Mouse (Mus musculus) CH12.LX (cell line): Measurements from ENCODE around the gene Wnt2. TPM values are rescaled to one million over a fixed set of nuclear protein-coding genes. Genes with fewer than 3 reads are reported as not detected.

Experiments
- DNase-seq: peaks from one replicate; pipeline ENCODE4 v3.0.0-alpha.2; 2013; ENCODE audit errors: extremely low read depth
- H3K27ac ChIP-seq: 2 replicates; pipeline ENCODE4 v1.5.1; 2012; ENCODE audit warnings: low read depth, mild to moderate bottlenecking, control low read depth, moderate library complexity; ENCODE audit not compliant: insufficient read depth
- H3K27me3 ChIP-seq: replicated peaks from 2 replicates; pipeline ENCODE3; 2012; ENCODE audit warnings: inconsistent platforms
- H3K36me3 ChIP-seq, 2 experiments: replicated peaks in 1 of 2; 2 replicates each; pipeline versions ENCODE3 to v1.6.1; 2012; ENCODE audit warnings: inconsistent platforms in 1 of 2, low read length in 1 of 2, mild to moderate bottlenecking in 1 of 2, mixed read lengths in 1 of 2, moderate library complexity in 1 of 2; ENCODE audit not compliant: control insufficient read depth in 1 of 2, insufficient read depth in 1 of 2
- H3K4me1 ChIP-seq, 2 experiments: 2 replicates each; pipeline ENCODE4 v1.6.1; 2012; ENCODE audit warnings: inconsistent platforms in 1 of 2, moderate library complexity in 1 of 2; ENCODE audit not compliant: insufficient read depth in 2 of 2, control insufficient read depth in 1 of 2
- H3K4me2 ChIP-seq: 2 replicates; pipeline ENCODE4 v1.6.1; 2012; ENCODE audit warnings: low read depth, mild to moderate bottlenecking, control low read depth; ENCODE audit not compliant: poor library complexity, insufficient read depth, severe bottlenecking
- H3K4me3 ChIP-seq, 3 experiments: fragments of 150-350 bp in 1 of 3; sonication (generic) in 1 of 3; replicated peaks in 1 of 3; 2 replicates each; pipeline versions ENCODE3 to v1.5.1; 2011 to 2012; ENCODE audit warnings: low read depth in 2 of 3, low read length in 2 of 3, mild to moderate bottlenecking in 2 of 3, moderate library complexity in 2 of 3, control low read depth in 1 of 3, improper control_type of control experiment in 1 of 3, inconsistent platforms in 1 of 3, mixed read lengths in 1 of 3; ENCODE audit not compliant: poor library complexity in 1 of 3
- H3K79me2 ChIP-seq: replicated peaks from 2 replicates; pipeline ENCODE4 v1.6.1; 2012; ENCODE audit warnings: mild to moderate bottlenecking, moderate library complexity; ENCODE audit not compliant: control insufficient read depth, poor library complexity, insufficient read depth, severe bottlenecking; ENCODE audit errors: extremely low read depth
- H3K9ac ChIP-seq: 2 replicates; pipeline ENCODE4 v1.6.1; 2012; ENCODE audit warnings: low read depth, mild to moderate bottlenecking, control low read depth, moderate library complexity; ENCODE audit not compliant: insufficient read depth
- H3K9me3 ChIP-seq: replicated peaks from 2 replicates; pipeline ENCODE3; 2012; ENCODE audit warnings: low read length, inconsistent platforms, mixed read lengths
- BHLHE40 ChIP-seq: IDR thresholded peaks from 2 replicates; pipeline ENCODE4 v1.6.1; 2011; ENCODE audit warnings: mild to moderate bottlenecking, low read depth, low read length, improper control_type of control experiment
- CTCF ChIP-seq, 2 experiments: IDR thresholded peaks in 1 of 2; conservative IDR thresholded peaks in 1 of 2; 2 replicates each; pipeline ENCODE4 v1.5.1; 2011 to 2012; ENCODE audit warnings: low read depth in 2 of 2, low read length in 2 of 2, improper control_type of control experiment in 1 of 2, inconsistent platforms in 1 of 2, mild to moderate bottlenecking in 1 of 2, moderate library complexity in 1 of 2
- E2F4 ChIP-seq: IDR thresholded peaks from 2 replicates; pipeline ENCODE4 v1.6.1; 2011; ENCODE audit warnings: low read depth, low read length, improper control_type of control experiment; ENCODE audit not compliant: insufficient replicate concordance
- ELF1 ChIP-seq: IDR thresholded peaks from 2 replicates; pipeline ENCODE4 v1.6.1; 2014; ENCODE audit warnings: low read depth, mild to moderate bottlenecking, inconsistent platforms, low read length, improper control_type of control experiment
- EP300 ChIP-seq: IDR thresholded peaks from 2 replicates; pipeline ENCODE4 v1.6.1; 2011; ENCODE audit warnings: low read length, improper control_type of control experiment
- ETS1 ChIP-seq: conservative IDR thresholded peaks from 2 replicates; pipeline ENCODE4 v1.6.1; 2012; ENCODE audit warnings: low read depth, mild to moderate bottlenecking, inconsistent platforms, low read length, improper control_type of control experiment, moderate library complexity
- HCFC1 ChIP-seq: IDR thresholded peaks from 2 replicates; pipeline ENCODE4 v1.6.1; 2012; ENCODE audit warnings: low read depth, mild to moderate bottlenecking, inconsistent platforms, low read length, improper control_type of control experiment
- JUND ChIP-seq: conservative IDR thresholded peaks from 2 replicates; pipeline ENCODE4 v1.6.1; 2011; ENCODE audit warnings: low read depth, low read length, improper control_type of control experiment
- KAT2A ChIP-seq: IDR thresholded peaks from 2 replicates; pipeline ENCODE4 v1.6.1; 2012; ENCODE audit warnings: low read length, improper control_type of control experiment, inconsistent platforms; ENCODE audit not compliant: insufficient replicate concordance
- MAZ ChIP-seq: IDR thresholded peaks from 2 replicates; pipeline ENCODE4 v1.6.1; 2012; ENCODE audit warnings: low read depth, mild to moderate bottlenecking, inconsistent platforms, low read length, improper control_type of control experiment, moderate library complexity
- MEF2A ChIP-seq: IDR thresholded peaks from 2 replicates; pipeline ENCODE4 v1.6.1; 2014; ENCODE audit warnings: low read depth, mild to moderate bottlenecking, inconsistent platforms, low read length, improper control_type of control experiment, borderline replicate concordance
- MYC ChIP-seq: IDR thresholded peaks from 2 replicates; pipeline ENCODE4 v1.6.1; 2011; ENCODE audit warnings: low read depth, mild to moderate bottlenecking, improper control_type of control experiment, low read length
- NELFE ChIP-seq: IDR thresholded peaks from 2 replicates; pipeline ENCODE4 v1.6.1; 2011; ENCODE audit warnings: low read depth, low read length, improper control_type of control experiment
- POLR2A ChIP-seq: IDR thresholded peaks from 2 replicates; pipeline ENCODE4 v1.6.1; 2011; ENCODE audit warnings: low read depth, mild to moderate bottlenecking, improper control_type of control experiment, low read length
- RAD21 ChIP-seq: IDR thresholded peaks from 2 replicates; pipeline ENCODE4 v1.6.1; 2011; ENCODE audit warnings: low read depth, mild to moderate bottlenecking, low read length, improper control_type of control experiment, moderate library complexity
- SMC3 ChIP-seq: IDR thresholded peaks from 2 replicates; pipeline ENCODE4 v1.6.1; 2011; ENCODE audit warnings: low read depth, low read length, improper control_type of control experiment
- TBP ChIP-seq: conservative IDR thresholded peaks from 2 replicates; pipeline ENCODE4 v1.6.1; 2011; ENCODE audit warnings: low read depth, low read length, improper control_type of control experiment
- TCF12 ChIP-seq: IDR thresholded peaks from 2 replicates; pipeline ENCODE4 v1.6.1; 2014; ENCODE audit warnings: low read depth, mild to moderate bottlenecking, inconsistent platforms, low read length, improper control_type of control experiment
- UBTF ChIP-seq: IDR thresholded peaks from 2 replicates; pipeline ENCODE4 v1.6.1; 2012; ENCODE audit warnings: low read depth, mild to moderate bottlenecking, inconsistent platforms, low read length, improper control_type of control experiment, moderate library complexity
- USF2 ChIP-seq: conservative IDR thresholded peaks from 2 replicates; pipeline ENCODE4 v1.6.1; 2011; ENCODE audit warnings: low read depth, low read length, improper control_type of control experiment
- ZC3H11A ChIP-seq: IDR thresholded peaks from 2 replicates; pipeline ENCODE4 v1.6.1; 2012; ENCODE audit warnings: low read depth, mild to moderate bottlenecking, inconsistent platforms, low read length, improper control_type of control experiment
- ZNF384 ChIP-seq: IDR thresholded peaks from 2 replicates; pipeline ENCODE4 v1.6.1; 2012; ENCODE audit warnings: low read depth, low read length, improper control_type of control experiment, inconsistent platforms
- dilution Hi-C: fragments of 300-500 bp; cut with MboI; formaldehyde crosslinking; loops from 2 replicates; pipeline ENCODE4 v1.14.3; 2020; ENCODE audit warnings: low sequenced_read_pairs; ENCODE audit not compliant: extremely low pct_unique_long_range_greater_than_20kb, extremely low pct_ligation_motif_present
- in situ Hi-C: fragments of 300-500 bp; cut with MboI; formaldehyde crosslinking; loops from 3 replicates; pipeline ENCODE4 v1.14.3; 2019; ENCODE audit warnings: low sequenced_read_pairs, low pct_ligation_motif_present, low pct_unique_long_range_greater_than_20kb, mixed read lengths
- polyA plus RNA-seq: library from polyadenylated mRNA; unstranded; fragments of >175 nt; gene quantifications from 2 replicates; pipeline ENCODE4 v1.2.1, GENCODE M21; 2012; ENCODE audit warnings: low read depth; ENCODE audit not compliant: insufficient read length
- total RNA-seq, 2 experiments: library from RNA; depleted of rRNA; stranded (reverse); fragments of 300-350 nt in 1 of 2; fragments of >200 nt in 1 of 2; gene quantifications; 2 replicates each; pipeline ENCODE4 v1.2.3; 2012 to 2014

Gene Wnt2
- total and polyA plus RNA-seq, 3 experiments, result not detected

DNA sequence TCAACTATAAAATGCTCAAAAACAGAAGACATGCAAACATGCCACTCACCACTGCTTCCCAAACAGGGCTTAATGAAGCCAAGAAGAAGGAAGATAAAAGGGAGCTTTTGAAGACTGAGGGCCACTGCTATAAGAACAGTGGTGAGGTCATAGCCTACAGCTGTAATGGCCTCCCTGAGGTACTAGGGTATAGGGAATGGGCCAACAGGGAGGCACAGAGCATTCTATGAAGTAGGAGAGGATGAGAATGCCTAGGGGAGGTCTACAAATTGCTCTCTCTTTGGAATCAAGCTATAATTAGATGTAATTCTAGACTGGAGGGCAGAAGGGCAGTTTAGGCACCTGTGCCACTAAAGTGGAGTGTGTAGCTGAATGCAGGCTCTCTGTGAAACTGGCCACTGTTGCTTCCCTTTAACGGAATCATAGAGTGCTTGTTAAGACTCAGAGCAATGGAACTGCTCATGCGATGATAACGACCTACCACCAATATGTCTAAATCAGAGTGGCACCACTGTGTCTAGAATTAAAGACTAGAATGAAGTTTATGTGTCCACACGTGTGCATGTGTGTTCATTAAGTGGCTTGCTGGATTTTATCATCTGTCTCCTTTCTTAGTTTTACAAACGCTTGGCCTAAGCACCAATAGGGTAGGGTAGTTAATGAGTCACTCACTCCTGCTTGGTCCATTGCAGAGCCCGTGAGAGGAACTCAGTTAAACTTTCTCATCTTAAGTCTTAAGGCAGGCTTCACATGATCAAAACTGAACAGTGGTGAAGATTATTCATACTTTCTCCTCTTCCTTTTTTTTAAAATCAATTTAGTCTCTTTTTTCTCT lies 35.2 kb downstream of the Wnt2 start:
- dilution Hi-C loops (no loop called here), in situ Hi-C loops (no loop called here)
- Histone ChIP-seq H3K4me2 (no peak overlapping the region), H3K27me3 (no peaks in the 10 kb centered on the region), H3K36me3 (no peaks in the 10 kb centered on the region), H3K79me2 (no peaks in the 10 kb centered on the region), H3K9me3 (no peaks in the 10 kb centered on the region), H3K27ac (no peak overlapping the region), H3K4me3 (no peak overlapping the region), H3K9ac (no peak overlapping the region), H3K4me1 (no peaks in the 10 kb centered on the region)
- TF ChIP-seq BHLHE40 (no peak), MAZ (no peak), RAD21 (no peak), MYC (no peak), MEF2A (no peak), HCFC1 (no peak), ZC3H11A (no peak), ETS1 (no peak), ZNF384 (no peak), POLR2A (no peak), EP300 (no peak), TBP (no peak), NELFE (no peak), TCF12 (no peak), USF2 (no peak), JUND (no peak), ELF1 (no peak), E2F4 (no peak), CTCF (conservative IDR thresholded peaks at IDR 0.05 in 1 of 2, IDR thresholded peaks at IDR 0.05 in 1 of 2; ENCODE audit: low read depth in 2 of 2, low read length in 2 of 2) (no peak)
- DNase-seq, result no peak

DNA sequence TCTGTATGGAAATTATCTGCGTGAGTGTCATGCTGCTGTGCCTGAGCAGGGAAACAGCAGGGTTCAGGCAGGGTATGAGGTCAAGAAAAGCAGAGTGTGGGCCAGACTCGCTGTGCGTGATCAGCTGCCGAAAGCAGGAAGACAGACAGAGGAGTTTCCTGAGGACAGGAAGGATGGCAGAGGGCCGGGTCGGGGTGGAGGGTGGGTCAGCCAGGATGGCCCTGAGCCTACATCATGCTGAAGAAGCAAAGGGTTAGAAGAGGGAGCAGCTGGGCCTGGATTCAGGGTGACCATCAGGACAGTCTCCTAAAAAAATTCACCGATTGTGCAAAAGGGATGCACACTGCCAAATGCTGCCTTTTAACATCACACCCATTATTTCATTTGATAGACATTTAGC lies 38.8 kb downstream of the Wnt2 start:
- Histone ChIP-seq H3K36me3 (no peaks in the 10 kb centered on the region), H3K79me2 (no peaks in the 10 kb centered on the region), H3K9ac (no peak overlapping the region), H3K27me3 (no peaks in the 10 kb centered on the region), H3K9me3 (no peaks in the 10 kb centered on the region), H3K4me3 (no peak overlapping the region), H3K4me1 (no peaks in the 10 kb centered on the region), H3K4me2 (no peak overlapping the region), H3K27ac (no peak overlapping the region)
- dilution Hi-C loops (no loop called here), in situ Hi-C loops (no loop called here)
- no peak for TF ChIP-seq USF2
- no peak for TF ChIP-seq KAT2A
- no peak for TF ChIP-seq ZC3H11A
- no peak for TF ChIP-seq SMC3
- TF ChIP-seq TCF12, result no peak
- TF ChIP-seq ELF1, result no peak
- no peak for TF ChIP-seq UBTF
- no peak for DNase-seq
